Mouse (Mus musculus) liver, embryonic 14.5 days (tissue): ENCODE measurements around the gene Sema5a. TPM values are rescaled to one million over a fixed set of nuclear protein-coding genes. Genes with fewer than 3 reads are reported as not detected.

ENCODE experiments used
- ATAC-seq: fragments of 200-750 bp; cut with Nextera tagmentation; 2 replicates; pipeline ENCODE4 v1.8.0; 2017; ENCODE audit warnings: moderate number of reproducible peaks, mild to moderate bottlenecking, moderate library complexity; ENCODE audit not compliant: insufficient read depth
- DNase-seq, 3 experiments: peaks; one replicate each; pipeline ENCODE4 v3.0.0-alpha.2; 2012 to 2013; ENCODE audit warnings: low read depth in 3 of 3, low spot score in 3 of 3
- H3K27ac ChIP-seq: fragments of 300-500 bp; sonication (generic); 2 replicates; pipeline ENCODE4 v1.5.1; 2014; ENCODE audit warnings: moderate library complexity, mild to moderate bottlenecking, control low read depth, inconsistent platforms
- H3K27me3 ChIP-seq: fragments of 300-500 bp; sonication (generic); 2 replicates; pipeline ENCODE4 v1.6.1; 2014; ENCODE audit warnings: mild to moderate bottlenecking, low read length, moderate library complexity; ENCODE audit not compliant: control insufficient read depth, insufficient read depth
- H3K36me3 ChIP-seq: fragments of 300-500 bp; sonication (generic); replicated peaks from 2 replicates; pipeline ENCODE4 v1.6.1; 2014; ENCODE audit warnings: low read depth; ENCODE audit not compliant: control insufficient read depth, insufficient read depth
- H3K4me1 ChIP-seq, 2 experiments: fragments of 200-500 bp in 1 of 2; fragments of 300-500 bp in 1 of 2; sonication (generic) in 1 of 2; replicated peaks; 2 replicates each; pipeline ENCODE4 v1.6.1; 2012 to 2014; ENCODE audit warnings: antibody characterized with exemption in 1 of 2, inconsistent platforms in 1 of 2, low read length in 1 of 2; ENCODE audit not compliant: control insufficient read depth in 2 of 2, insufficient read depth in 2 of 2
- H3K4me2 ChIP-seq: fragments of 300-500 bp; sonication (generic); 2 replicates; pipeline ENCODE4 v1.6.1; 2014; ENCODE audit warnings: low read depth, mild to moderate bottlenecking, control low read depth, moderate library complexity
- H3K4me3 ChIP-seq, 2 experiments: fragments of 200-500 bp in 1 of 2; fragments of 300-500 bp in 1 of 2; sonication (generic) in 1 of 2; 2 replicates each; pipeline ENCODE4 v1.5.1; 2012 to 2014; ENCODE audit warnings: low read depth in 2 of 2, low read length in 2 of 2, mild to moderate bottlenecking in 2 of 2, control low read depth in 1 of 2, inconsistent platforms in 1 of 2, moderate library complexity in 1 of 2; ENCODE audit not compliant: insufficient read depth in 1 of 2
- H3K9ac ChIP-seq: fragments of 300-500 bp; sonication (generic); replicated peaks from 2 replicates; pipeline ENCODE4 v1.6.1; 2014; ENCODE audit warnings: mild to moderate bottlenecking, control low read depth, moderate library complexity
- H3K9me3 ChIP-seq: fragments of 300-500 bp; sonication (generic); 2 replicates; pipeline ENCODE4 v1.6.1; 2016; ENCODE audit warnings: low read length, mixed read lengths; ENCODE audit not compliant: control insufficient read depth
- CTCF ChIP-seq: IDR thresholded peaks from 2 replicates; pipeline ENCODE4 v1.5.1; 2016; ENCODE audit warnings: antibody characterized with exemption, low read depth, control low read depth
- EP300 ChIP-seq: IDR thresholded peaks from 2 replicates; pipeline ENCODE4 v1.6.1; 2016; ENCODE audit warnings: antibody characterized with exemption, low read depth
- WGBS: fragments of 180-500 bp; shearing (Covaris S2); extraction: QIAGEN DNeasy Blood & Tissue Kit; methylation state at CpG from one replicate; pipeline ENCODE4 v1.1.7; 2014; ENCODE audit not compliant: insufficient replicate concordance; 5-methylcytosine and 5-hydroxymethylcytosine counted together
- polyA plus RNA-seq, 2 experiments: library from polyadenylated mRNA; depleted of rRNA in 1 of 2; stranded (reverse) in 1 of 2; unstranded in 1 of 2; fragments of >200 nt; fragmentation: Nextera tagmentation in 1 of 2; extraction: Ambion mirVana in 1 of 2; gene quantifications; 2 replicates each; pipeline versions ENCODE4 v1.2.1 to v1.2.3; 2012 to 2014

The Sema5a gene
- polyA plus RNA-seq, 2 experiments = 0.29 to 0.35 TPM

DNA sequence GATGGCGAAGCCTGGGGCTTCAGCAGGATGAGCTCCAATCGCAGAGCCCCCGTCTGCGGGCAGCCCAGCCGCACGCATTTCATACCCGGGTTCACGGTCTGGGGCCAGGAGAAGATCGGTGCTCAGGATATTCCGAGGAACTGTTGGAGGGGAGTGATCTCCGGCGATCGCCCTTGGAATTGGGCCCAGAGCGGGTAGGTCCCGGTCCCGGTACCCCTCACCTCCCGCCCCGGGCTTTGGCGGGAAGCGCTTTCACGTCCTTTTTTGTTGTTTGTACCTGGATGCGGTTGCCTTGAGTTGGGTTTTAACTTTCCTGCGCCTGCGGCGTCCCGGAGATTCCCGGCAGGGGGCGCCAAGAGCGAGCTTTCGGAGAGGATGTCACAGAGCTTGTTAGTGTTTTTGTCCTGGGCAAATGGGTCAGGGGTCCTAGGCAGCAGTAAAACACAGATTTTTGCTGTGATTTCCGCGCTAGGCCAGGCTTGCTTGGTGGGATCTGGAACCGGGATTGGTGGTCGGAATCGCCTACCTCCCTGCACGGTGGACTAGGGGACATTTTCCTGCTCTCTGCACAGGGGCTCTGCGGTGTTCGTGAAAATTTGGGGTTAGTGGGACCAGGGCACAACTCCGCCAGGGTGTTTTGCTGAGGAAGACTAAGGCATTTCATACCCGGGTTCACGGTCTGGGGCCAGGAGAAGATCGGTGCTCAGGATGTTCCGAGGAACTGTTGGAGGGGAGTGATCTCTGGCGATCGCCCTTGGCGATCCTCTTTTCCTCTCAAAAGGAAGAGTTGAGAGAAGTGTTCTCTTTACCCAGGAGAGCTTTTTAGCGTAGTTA, 1.4 kb downstream of the Sema5a start:
- Histone ChIP-seq H3K9ac (no peak overlapping the region), H3K4me3 (peak overlapping the region; percentile 45), H3K4me1 (no peaks in the 10 kb centered on the region), H3K36me3 (no peaks in the 10 kb centered on the region), H3K4me2 (peak overlapping the region; percentile 68), H3K27ac (no peak overlapping the region), H3K27me3 (peaks cover 10% of the 10 kb centered on the region), H3K9me3 (no peaks in the 10 kb centered on the region)
- DNase-seq (peak in 1 of 3 experiments; percentile 19), ATAC-seq (no peak; the same call in 1 of the 2 replicates)
- TF ChIP-seq EP300 (no peak), CTCF (peak; percentile 71)
- 1% methylated on average over 47 of the region's 47 CpGs for WGBS

DNA sequence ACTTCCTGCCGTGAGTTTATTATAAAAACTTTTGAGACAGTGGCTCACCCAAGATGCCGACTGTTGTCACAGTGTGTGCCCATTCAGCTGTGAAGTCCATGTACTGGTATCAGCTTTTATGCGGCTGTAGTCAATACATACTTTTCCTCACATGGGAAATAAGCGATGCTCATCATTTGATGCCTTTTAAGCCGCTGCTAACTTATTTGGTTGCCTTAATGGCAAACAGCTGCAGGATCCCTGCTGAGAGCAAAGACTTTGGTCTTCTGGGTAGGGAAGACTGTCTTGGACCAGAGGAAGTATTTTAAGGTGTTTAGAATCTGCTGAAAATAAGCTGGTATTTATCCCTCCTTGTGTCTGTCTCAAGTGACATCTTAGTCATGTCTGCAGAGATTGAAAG, 2.7 kb downstream of the Sema5a start:
- 53% methylated on average over 5 of the region's 5 CpGs for WGBS
- no peak for ATAC-seq
- Histone ChIP-seq H3K27me3 (peaks cover 10% of the 10 kb centered on the region), H3K36me3 (no peaks in the 10 kb centered on the region), H3K4me3 (no peak overlapping the region), H3K4me2 (no peak overlapping the region), H3K4me1 (no peaks in the 10 kb centered on the region), H3K9me3 (no peaks in the 10 kb centered on the region), H3K27ac (no peak overlapping the region), H3K9ac (no peak overlapping the region)
- DNase-seq = no peak
- TF ChIP-seq EP300 = no peak
- no peak for TF ChIP-seq CTCF

DNA sequence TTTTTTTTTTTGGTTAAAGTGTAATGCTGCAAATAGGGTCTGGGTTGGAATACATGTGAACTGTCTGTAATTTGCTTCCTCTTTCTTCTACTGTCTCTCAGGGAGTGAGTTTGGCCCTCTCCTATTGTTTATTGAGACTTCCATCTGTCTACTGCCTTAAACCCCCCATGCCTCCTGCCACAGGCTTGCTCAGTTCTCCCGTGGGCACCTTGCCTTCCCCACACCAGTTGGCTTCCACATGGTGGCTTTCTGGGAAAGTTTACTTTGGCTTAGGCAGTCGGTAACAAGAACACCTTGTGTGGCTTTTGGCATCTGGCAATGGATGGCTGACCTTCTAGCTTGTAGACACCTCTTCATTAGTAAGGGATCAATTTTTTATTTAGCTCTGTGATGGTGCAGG, 10.2 kb downstream of the Sema5a start:
- H3K4me1 ChIP-seq = no peaks in the 10 kb centered on the region
- no peak for ATAC-seq
- H3K9me3 ChIP-seq = no peaks in the 10 kb centered on the region
- no peak overlapping the region for H3K27ac ChIP-seq
- no peaks in the 10 kb centered on the region for H3K36me3 ChIP-seq
- H3K9ac ChIP-seq = no peak overlapping the region
- H3K27me3 ChIP-seq = no peaks in the 10 kb centered on the region
- TF ChIP-seq EP300 (no peak), CTCF (no peak)
- no peak overlapping the region for H3K4me3 ChIP-seq
- H3K4me2 ChIP-seq = no peak overlapping the region
- WGBS = 51% methylated on average over 2 of the region's 2 CpGs
- DNase-seq = no peak

GRCm38 (mm10) chr15:32257340-32257739, 12.7 kb downstream of the Sema5a start:
- H3K27me3 ChIP-seq = no peaks in the 10 kb centered on the region
- H3K27ac ChIP-seq = no peak overlapping the region
- no peak overlapping the region for H3K4me2 ChIP-seq
- H3K4me1 ChIP-seq = no peaks in the 10 kb centered on the region
- no peak overlapping the region for H3K4me3 ChIP-seq
- H3K9ac ChIP-seq = no peak overlapping the region
- no peaks in the 10 kb centered on the region for H3K36me3 ChIP-seq
- TF ChIP-seq CTCF = no peak
- no peak for TF ChIP-seq EP300
- DNase-seq = no peak
- WGBS = 69% methylated on average over 8 of the region's 8 CpGs
- no peak for ATAC-seq
- H3K9me3 ChIP-seq = no peaks in the 10 kb centered on the region

DNA sequence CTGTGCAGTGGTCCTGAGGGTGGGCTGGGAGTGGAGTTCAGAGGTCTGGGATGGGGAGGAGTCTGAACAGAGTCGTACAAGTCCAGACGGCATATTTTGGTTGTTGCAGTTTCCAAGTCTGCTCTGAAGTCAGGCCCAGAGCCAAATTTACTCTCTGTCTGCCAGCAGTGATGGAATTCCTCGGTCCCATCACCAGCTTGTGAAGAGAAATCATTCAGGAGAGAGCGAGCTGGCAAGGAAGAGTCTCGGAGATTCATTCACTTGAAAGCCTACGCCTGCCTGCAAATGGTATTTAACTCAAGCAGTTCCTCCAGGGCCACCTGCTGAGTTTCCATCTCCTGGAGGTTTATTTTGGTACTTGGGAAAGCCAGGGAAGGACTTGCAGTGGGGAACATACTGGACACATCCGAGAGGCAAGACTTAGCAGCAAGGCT, 13.3 kb downstream of the Sema5a start:
- Histone ChIP-seq H3K27ac (no peak overlapping the region), H3K9ac (no peak overlapping the region), H3K4me2 (no peak overlapping the region), H3K27me3 (no peaks in the 10 kb centered on the region), H3K4me3 (no peak overlapping the region), H3K36me3 (no peaks in the 10 kb centered on the region), H3K9me3 (no peaks in the 10 kb centered on the region), H3K4me1 (no peaks in the 10 kb centered on the region)
- DNase-seq = no peak
- TF ChIP-seq EP300 = no peak
- TF ChIP-seq CTCF = no peak
- ATAC-seq = no peak
- 69% methylated on average over 7 of the region's 7 CpGs for WGBS
